Mouse (Mus musculus): ENCODE data around the gene Etv3.

Etv3 gene

GRCm38 (mm10) chr3:87525043-87525836, at the start of gene Etv3:
Etv3 (plus strand) TSS chr3:87525407.
- peak; percentile 91 for DNase-seq (ENCODE audit: low read depth, low spot score)

GRCm38 (mm10) chr3:87477948-87478347, 47.3 kb upstream of the Etv3 start:
- DNase-seq (ENCODE audit: low read depth, low spot score) = peak; percentile 91

DNA sequence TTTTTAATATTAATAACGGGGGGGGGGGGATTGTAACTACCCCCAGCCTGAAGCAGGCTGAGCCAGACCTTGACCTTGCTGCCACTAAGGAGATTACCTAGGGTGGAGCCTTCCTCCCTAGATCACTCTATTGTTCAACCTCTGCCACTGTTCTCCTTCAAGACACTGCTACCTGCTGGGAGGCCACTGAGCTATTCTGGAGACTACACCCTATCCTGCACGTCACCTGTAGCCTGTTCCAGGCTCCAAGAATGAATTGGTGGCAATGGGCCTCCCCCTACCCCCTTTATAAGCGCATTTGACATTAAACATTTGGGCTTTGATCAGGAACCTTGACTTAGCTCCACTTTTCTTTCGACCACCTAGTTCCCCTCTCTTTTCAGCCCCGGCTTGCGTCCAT, 46.6 kb upstream of the Etv3 start:
- DNase-seq (ENCODE audit: low read depth, low spot score) = peak; percentile 86

GRCm38 (mm10) chr3:87479230-87479629, 46.0 kb upstream of the Etv3 start:
- DNase-seq (ENCODE audit: low read depth, low spot score) = peak; percentile 78

DNA sequence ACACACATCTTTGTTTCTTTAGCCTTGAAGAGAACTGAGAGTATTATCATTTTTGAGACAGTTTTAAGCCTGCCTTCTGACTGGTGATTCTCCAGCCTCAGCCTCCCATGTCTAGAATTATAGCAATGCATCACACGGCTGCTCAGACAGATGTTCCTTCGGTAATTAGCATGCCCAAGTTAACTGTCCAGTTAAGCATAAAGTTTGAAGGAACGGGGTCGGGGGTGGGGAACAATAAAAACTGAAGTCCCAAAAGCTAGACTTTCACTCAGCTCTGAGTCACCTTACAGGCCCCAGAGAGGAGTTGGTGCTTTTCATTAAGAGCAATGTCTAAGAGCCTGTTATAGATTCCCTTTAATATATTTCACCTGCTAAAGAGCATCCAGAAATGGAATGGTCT, 37.8 kb upstream of the Etv3 start:
- no peak for DNase-seq (ENCODE audit: low read depth, low spot score)

- DNase-seq (ENCODE audit: low read depth, low spot score) = no peak
Measured at GRCm38 (mm10) chr3:87487911-87488310, 37.3 kb upstream of the Etv3 start.

GRCm38 (mm10) chr3:87498266-87498665, 26.9 kb upstream of the Etv3 start:
- peak; percentile 71 for DNase-seq (ENCODE audit: low read depth, low spot score)

- DNase-seq (ENCODE audit: low read depth, low spot score) = peak; percentile 90
Measured at GRCm38 (mm10) chr3:87499072-87499471, 26.1 kb upstream of the Etv3 start.

- DNase-seq (ENCODE audit: low read depth, low spot score) = peak; percentile 41
Measured at GRCm38 (mm10) chr3:87500088-87501055, 24.8 kb upstream of the Etv3 start.

DNA sequence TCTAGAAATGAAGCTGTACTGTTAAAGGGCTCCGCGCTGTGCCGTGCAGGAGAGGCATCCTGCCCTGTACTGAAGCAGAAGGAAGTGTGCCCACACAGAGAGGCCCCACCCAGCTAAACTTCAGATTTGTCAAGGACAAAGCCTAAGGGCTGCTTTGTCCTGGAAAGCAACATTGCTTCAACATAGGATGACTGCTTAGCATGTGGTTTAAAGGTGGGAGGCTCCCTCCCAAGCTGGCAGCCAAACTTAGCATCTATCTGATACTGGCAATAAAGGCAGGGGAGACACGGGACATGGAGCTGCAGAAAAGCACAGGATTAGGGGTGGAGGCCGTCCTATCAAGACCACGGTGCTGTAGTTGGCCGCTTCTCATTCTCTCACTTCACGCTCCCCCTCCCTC, 24.1 kb upstream of the Etv3 start:
- DNase-seq (ENCODE audit: low read depth, low spot score) = peak; percentile 62

- DNase-seq (ENCODE audit: low read depth, low spot score) = no peak
Measured at GRCm38 (mm10) chr3:87502771-87503170, 22.4 kb upstream of the Etv3 start.

- peak; percentile 79 for DNase-seq (ENCODE audit: low read depth, low spot score)
Measured at GRCm38 (mm10) chr3:87504330-87504729, 20.9 kb upstream of the Etv3 start.

GRCm38 (mm10) chr3:87504749-87505425, 20.3 kb upstream of the Etv3 start:
- no peak for DNase-seq (ENCODE audit: low read depth, low spot score)

- no peak for DNase-seq (ENCODE audit: low read depth, low spot score)
Measured at GRCm38 (mm10) chr3:87506456-87507416, 18.5 kb upstream of the Etv3 start.

GRCm38 (mm10) chr3:87508205-87508901, 16.9 kb upstream of the Etv3 start:
- peak; percentile 90 for DNase-seq (ENCODE audit: low read depth, low spot score)

GRCm38 (mm10) chr3:87509061-87509460, 16.1 kb upstream of the Etv3 start:
- no peak for DNase-seq (ENCODE audit: low read depth, low spot score)

DNA sequence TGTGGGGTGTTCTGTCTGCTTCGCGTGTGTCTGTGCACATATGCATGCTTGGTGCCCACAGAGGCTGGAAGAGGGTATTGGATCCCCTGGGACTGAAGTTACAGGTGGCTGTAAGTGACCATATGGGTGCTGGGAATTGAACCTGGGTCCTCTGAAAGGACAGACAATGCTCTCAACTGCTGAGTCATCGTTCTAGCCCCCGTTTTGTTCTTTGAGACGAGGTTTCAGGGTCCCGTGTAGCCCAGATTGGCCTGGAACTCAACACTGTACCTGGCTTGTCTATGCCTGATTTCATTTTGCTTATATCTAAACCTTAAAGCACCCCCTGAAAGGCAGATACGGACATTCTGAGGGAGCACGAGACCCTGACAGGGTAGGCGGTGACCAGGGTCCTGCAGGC, 14.4 kb upstream of the Etv3 start:
- no peak for DNase-seq (ENCODE audit: low read depth, low spot score)

DNA sequence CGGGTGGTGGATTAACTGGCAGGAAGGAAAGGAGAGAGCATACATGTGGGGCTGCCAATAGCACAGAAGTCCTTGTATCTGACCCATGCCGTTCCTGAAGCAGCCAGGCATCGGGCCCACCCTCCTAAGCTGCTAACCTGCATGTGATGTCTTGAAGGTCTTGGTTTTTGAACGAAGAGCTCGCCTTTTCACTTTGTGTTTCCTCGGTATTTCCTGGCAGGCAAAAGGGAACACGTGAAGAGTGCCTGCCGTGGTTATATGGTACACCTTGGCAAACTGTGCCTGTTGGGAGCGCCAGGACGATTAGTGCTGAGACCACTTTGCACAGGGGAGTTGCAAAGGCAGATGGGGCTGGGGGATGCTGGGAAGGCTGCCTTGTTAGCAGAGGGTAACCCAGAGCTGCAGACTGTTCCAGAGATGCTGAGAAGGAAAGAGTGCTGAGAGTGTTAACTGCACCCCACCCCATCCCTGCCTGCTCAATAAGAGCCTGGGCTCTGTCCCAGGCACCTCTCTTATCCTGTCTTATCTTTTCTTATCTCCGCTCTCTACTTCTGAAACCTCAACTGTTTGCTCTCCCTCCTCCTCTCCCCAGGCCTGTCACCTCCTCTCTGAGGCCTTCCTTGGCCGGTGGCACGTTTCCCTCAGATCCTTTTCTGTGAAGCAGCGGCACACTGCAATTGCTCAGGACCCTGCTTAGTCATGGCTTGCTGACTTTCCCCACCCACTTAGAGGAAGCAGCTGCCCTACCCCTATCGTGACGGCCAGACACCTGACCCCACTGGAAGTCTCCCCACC, 13.0 kb upstream of the Etv3 start:
- peak; percentile 54 for DNase-seq (ENCODE audit: low read depth, low spot score)

DNA sequence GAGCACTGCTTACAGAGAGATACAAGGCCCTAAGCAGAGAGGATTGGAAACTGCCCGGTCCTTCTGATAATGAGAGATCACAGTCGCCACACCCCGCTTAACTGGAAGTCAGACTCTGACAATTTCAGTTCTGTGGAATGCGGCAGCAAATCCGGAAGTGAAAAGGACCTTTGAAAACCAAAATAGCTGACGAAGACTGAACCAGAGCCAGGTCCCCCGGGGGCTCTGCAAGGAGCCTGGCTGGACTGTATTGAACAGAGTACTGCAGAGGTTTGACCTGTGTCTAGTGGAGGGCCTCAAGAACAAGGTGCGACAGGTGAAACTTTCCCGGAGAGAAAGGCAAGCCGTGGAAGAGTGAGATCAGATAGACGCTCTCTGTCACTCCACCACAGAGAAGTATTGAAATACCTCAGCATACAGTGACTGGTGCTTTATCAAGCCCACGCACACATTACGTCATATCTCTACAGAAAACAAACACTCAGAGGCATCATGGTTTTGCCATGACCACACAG, 9.6 kb upstream of the Etv3 start:
- DNase-seq (ENCODE audit: low read depth, low spot score) = no peak
